Mouse (Mus musculus): Measurements from ENCODE around the gene Vmp1. TPM values are rescaled to one million over a fixed set of nuclear protein-coding genes. Genes with fewer than 3 reads are reported as not detected.

Gene Vmp1
- total RNA-seq, 1 experiment: 107 TPM

- no peak overlapping the region for H3K4me3 ChIP-seq (ENCODE audit: insufficient read depth in 1 of 2, low read depth in 1 of 2, low read length in 2 of 2, poor library complexity in 1 of 2, severe bottlenecking in 1 of 2)
- no peaks in the 10 kb centered on the region for H3K4me1 ChIP-seq (ENCODE audit: control insufficient read depth in 2 of 2, insufficient read depth in 2 of 2, low read length in 2 of 2, poor library complexity in 1 of 2)
- H3K36me3 ChIP-seq (ENCODE audit: control insufficient read depth, insufficient read depth, low read length, poor library complexity, severe bottlenecking): no peaks in the 10 kb centered on the region
- no peak overlapping the region for H3K9ac ChIP-seq (ENCODE audit: insufficient read depth, low read depth, low read length, poor library complexity, severe bottlenecking)
- H3K9me3 ChIP-seq (ENCODE audit: control insufficient read depth, insufficient read depth, low read depth, low read length): no peaks in the 10 kb centered on the region
- in situ Hi-C loops (cut with MboI; ENCODE audit: low sequenced_read_pairs in 2 of 2, unreplicated experiment in 2 of 2): no loop called here
- no peak overlapping the region for H3K27ac ChIP-seq (ENCODE audit: insufficient read depth, low read depth, low read length, poor library complexity, severe bottlenecking)
- DNase-seq (ENCODE audit: low read depth, low spot score): no peak
- TF ChIP-seq ZC3H11A (IDR thresholded peaks at IDR 0.05; ENCODE audit: borderline replicate concordance, low read depth, low read length): no peak
- TF ChIP-seq CHD2 (IDR thresholded peaks at IDR 0.05; ENCODE audit: low read depth, low read length): no peak
- peak; percentile 81 for TF ChIP-seq ZNF384 (IDR thresholded peaks at IDR 0.05; ENCODE audit: low read depth, low read length)
Observed at GRCm38 (mm10) chr11:86599378-86600208, 84.0 kb downstream of the Vmp1 start.

DNA sequence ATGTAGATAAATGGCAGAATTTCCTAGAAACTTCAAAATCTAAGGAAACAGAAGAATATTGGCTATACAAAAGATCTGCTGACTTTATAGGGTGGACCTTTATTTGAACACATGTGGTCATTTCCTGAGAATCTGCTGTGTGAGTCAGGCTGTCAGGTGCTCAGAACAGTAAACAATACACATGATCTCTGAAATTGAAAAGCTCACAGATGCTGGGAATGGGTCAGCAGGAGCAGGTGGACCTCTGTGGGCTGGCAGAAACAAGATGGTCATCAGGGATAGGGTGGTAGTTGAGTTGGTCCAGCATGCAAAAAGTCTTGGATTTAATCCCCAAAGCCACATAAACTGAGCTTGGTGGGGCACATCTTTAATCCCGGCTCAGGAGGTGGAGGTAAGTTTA is 85.1 kb downstream of the Vmp1 start:
- H3K9me3 ChIP-seq (ENCODE audit: control insufficient read depth, insufficient read depth, low read depth, low read length): no peaks in the 10 kb centered on the region
- in situ Hi-C loops (cut with MboI; ENCODE audit: low sequenced_read_pairs in 2 of 2, unreplicated experiment in 2 of 2): no loop called here
- no peak overlapping the region for H3K27ac ChIP-seq (ENCODE audit: insufficient read depth, low read depth, low read length, poor library complexity, severe bottlenecking)
- H3K36me3 ChIP-seq (ENCODE audit: control insufficient read depth, insufficient read depth, low read length, poor library complexity, severe bottlenecking): no peaks in the 10 kb centered on the region
- no peak for TF ChIP-seq ZC3H11A (IDR thresholded peaks at IDR 0.05; ENCODE audit: borderline replicate concordance, low read depth, low read length)
- TF ChIP-seq CHD2 (IDR thresholded peaks at IDR 0.05; ENCODE audit: low read depth, low read length): no peak
- no peak for TF ChIP-seq HCFC1 (IDR thresholded peaks at IDR 0.05; ENCODE audit: borderline replicate concordance, insufficient read depth, low read length)
- no peak for TF ChIP-seq MAFK (IDR thresholded peaks at IDR 0.05; ENCODE audit: insufficient read depth, low read depth, low read length)
- TF ChIP-seq ZNF384 (IDR thresholded peaks at IDR 0.05; ENCODE audit: low read depth, low read length): no peak
- DNase-seq (ENCODE audit: low read depth, low spot score): no peak
- no peak overlapping the region for H3K4me3 ChIP-seq (ENCODE audit: insufficient read depth in 1 of 2, low read depth in 1 of 2, low read length in 2 of 2, poor library complexity in 1 of 2, severe bottlenecking in 1 of 2)
- H3K4me1 ChIP-seq (ENCODE audit: control insufficient read depth in 2 of 2, insufficient read depth in 2 of 2, low read length in 2 of 2, poor library complexity in 1 of 2): no peaks in the 10 kb centered on the region
- H3K9ac ChIP-seq (ENCODE audit: insufficient read depth, low read depth, low read length, poor library complexity, severe bottlenecking): no peak overlapping the region

- Histone ChIP-seq H3K36me3 (ENCODE audit: control insufficient read depth, insufficient read depth, low read length, poor library complexity, severe bottlenecking) (no peaks in the 10 kb centered on the region), H3K4me1 (ENCODE audit: control insufficient read depth in 2 of 2, insufficient read depth in 2 of 2, low read length in 2 of 2, poor library complexity in 1 of 2) (no peaks in the 10 kb centered on the region), H3K9ac (ENCODE audit: insufficient read depth, low read depth, low read length, poor library complexity, severe bottlenecking) (no peak overlapping the region), H3K9me3 (ENCODE audit: control insufficient read depth, insufficient read depth, low read depth, low read length) (no peaks in the 10 kb centered on the region), H3K4me3 (ENCODE audit: insufficient read depth in 1 of 2, low read depth in 1 of 2, low read length in 2 of 2, poor library complexity in 1 of 2, severe bottlenecking in 1 of 2) (no peak overlapping the region), H3K27ac (ENCODE audit: insufficient read depth, low read depth, low read length, poor library complexity, severe bottlenecking) (no peak overlapping the region)
- in situ Hi-C loops (cut with MboI; ENCODE audit: low sequenced_read_pairs in 2 of 2, unreplicated experiment in 2 of 2): no loop called here
- TF ChIP-seq HCFC1 (IDR thresholded peaks at IDR 0.05; ENCODE audit: borderline replicate concordance, insufficient read depth, low read length) (no peak), ZNF384 (IDR thresholded peaks at IDR 0.05; ENCODE audit: low read depth, low read length) (no peak), CHD2 (IDR thresholded peaks at IDR 0.05; ENCODE audit: low read depth, low read length) (no peak), MAFK (IDR thresholded peaks at IDR 0.05; ENCODE audit: insufficient read depth, low read depth, low read length) (no peak), ZC3H11A (IDR thresholded peaks at IDR 0.05; ENCODE audit: borderline replicate concordance, low read depth, low read length) (no peak)
- DNase-seq (ENCODE audit: low read depth, low spot score): no peak
Observed at GRCm38 (mm10) chr11:86598154-86598553, 85.5 kb downstream of the Vmp1 start.

DNA sequence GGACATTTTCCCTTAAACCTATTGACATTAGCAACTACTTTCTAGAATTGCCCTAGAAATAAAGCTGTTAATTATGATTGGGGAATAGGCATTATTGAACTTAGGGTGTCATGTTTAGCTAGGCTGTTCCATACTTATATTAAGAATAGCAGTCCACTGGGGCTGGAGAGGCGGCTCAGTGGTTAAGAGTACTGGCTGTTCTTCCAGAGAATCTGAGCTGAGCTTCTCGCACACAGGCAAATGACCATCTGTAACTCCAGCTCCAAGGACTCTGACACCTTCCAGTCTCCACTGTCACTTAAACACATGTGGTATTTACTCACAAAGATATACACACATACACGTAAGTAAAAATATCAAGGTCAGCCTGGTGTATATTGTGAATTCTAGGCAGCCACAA is 86.7 kb downstream of the Vmp1 start:
- Histone ChIP-seq H3K9me3 (ENCODE audit: control insufficient read depth, insufficient read depth, low read depth, low read length) (no peaks in the 10 kb centered on the region), H3K27ac (ENCODE audit: insufficient read depth, low read depth, low read length, poor library complexity, severe bottlenecking) (no peak overlapping the region), H3K9ac (ENCODE audit: insufficient read depth, low read depth, low read length, poor library complexity, severe bottlenecking) (no peak overlapping the region), H3K36me3 (ENCODE audit: control insufficient read depth, insufficient read depth, low read length, poor library complexity, severe bottlenecking) (no peaks in the 10 kb centered on the region), H3K4me1 (ENCODE audit: control insufficient read depth in 2 of 2, insufficient read depth in 2 of 2, low read length in 2 of 2, poor library complexity in 1 of 2) (no peaks in the 10 kb centered on the region; a peak in 1 of 4 replicates), H3K4me3 (ENCODE audit: insufficient read depth in 1 of 2, low read depth in 1 of 2, low read length in 2 of 2, poor library complexity in 1 of 2, severe bottlenecking in 1 of 2) (no peak overlapping the region)
- DNase-seq (ENCODE audit: low read depth, low spot score): no peak
- in situ Hi-C loops (cut with MboI; ENCODE audit: low sequenced_read_pairs in 2 of 2, unreplicated experiment in 2 of 2): no loop called here
- TF ChIP-seq HCFC1 (IDR thresholded peaks at IDR 0.05; ENCODE audit: borderline replicate concordance, insufficient read depth, low read length) (no peak), MAFK (IDR thresholded peaks at IDR 0.05; ENCODE audit: insufficient read depth, low read depth, low read length) (no peak), ZC3H11A (IDR thresholded peaks at IDR 0.05; ENCODE audit: borderline replicate concordance, low read depth, low read length) (no peak), ZNF384 (IDR thresholded peaks at IDR 0.05; ENCODE audit: low read depth, low read length) (no peak), CHD2 (IDR thresholded peaks at IDR 0.05; ENCODE audit: low read depth, low read length) (no peak)

All from ES-E14 (cell line).